8 mouse cellular contexts compared by ENCODE assay signal in the genomic region with DNA sequence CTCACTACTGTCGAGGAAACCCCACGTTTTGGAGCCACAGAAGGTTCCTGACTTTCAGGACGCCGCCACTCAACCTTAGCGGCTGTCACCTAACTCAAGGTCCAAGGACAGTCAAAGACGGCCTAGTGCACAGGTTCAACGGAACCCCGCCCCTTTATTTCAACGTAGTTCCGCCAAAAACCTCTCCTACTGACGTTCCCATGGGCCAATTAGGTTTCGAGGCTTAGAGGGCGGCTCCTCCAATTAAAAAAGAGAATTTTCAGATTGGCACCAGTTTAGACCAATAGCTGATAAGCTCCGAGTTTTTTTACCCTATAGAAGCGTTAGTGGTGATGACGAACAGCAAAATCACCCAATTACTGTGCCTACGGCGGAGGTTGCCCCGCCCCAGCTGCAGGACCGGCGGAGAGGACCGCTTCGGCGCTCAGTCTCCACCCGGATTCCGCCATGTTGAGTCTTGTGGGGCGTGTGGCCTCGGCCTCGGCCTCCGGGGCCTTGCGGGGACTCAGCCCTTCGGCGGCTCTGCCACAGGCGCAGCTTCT. TPM values are rescaled to one million over a fixed set of nuclear protein-coding genes. Genes with fewer than 3 reads are reported as not detected.
A peak's percentile ranks its signal among the peaks of the same experiment; 100 is the strongest.
DNase-seq lines count a peak whose midpoint lies in the region; ATAC-seq and TF ChIP-seq lines count a peak whose summit lies in the region.

A gene (plus strand): TSS at position 394 of the 542 bp plus-strand sequence.

- TF ChIP-seq CTCF in E14TG2a.4 (conservative IDR thresholded peaks at IDR 0.05; ENCODE audit: low read length): no peak
- no peak for TF ChIP-seq CTCF in heart, postnatal 0 days (IDR thresholded peaks at IDR 0.05; ENCODE audit: low read depth)
- no peak for TF ChIP-seq CTCF in testis, adult 2 months (IDR thresholded peaks at IDR 0.05; ENCODE audit: control insufficient read depth, insufficient read depth, insufficient replicate concordance, low read depth, low read length)

- H3K9me3 ChIP-seq in E14TG2a.4 (ENCODE audit: low read length): no peaks in the 10 kb centered on the region
- no peaks in the 10 kb centered on the region for H3K9me3 ChIP-seq in forebrain, embryonic 12.5 days
- H3K9me3 ChIP-seq in heart, postnatal 0 days (replicated peaks; ENCODE audit: control insufficient read depth, low read length): no peaks in the 10 kb centered on the region
- no peaks in the 10 kb centered on the region for H3K9me3 ChIP-seq in liver, embryonic 16.5 days (replicated peaks; ENCODE audit: control insufficient read depth, low read length)
- H3K9me3 ChIP-seq in neural tube, embryonic 13.5 days: no peaks in the 10 kb centered on the region

- peak; percentile 99 for ATAC-seq in forebrain, embryonic 12.5 days (ENCODE audit: low FRiP score)
- peak; percentile 95 for ATAC-seq in heart, postnatal 0 days (ENCODE audit: insufficient read depth, low read depth)
- peak; percentile 96 for ATAC-seq in liver, embryonic 16.5 days (ENCODE audit: low read depth)
- ATAC-seq in neural tube, embryonic 13.5 days (ENCODE audit: low read depth): peak; percentile 99

- H3K36me3 ChIP-seq in E14TG2a.4 (ENCODE audit: insufficient read depth, low read length): peaks cover 51% of the 10 kb centered on the region
- peaks cover 40% of the 10 kb centered on the region for H3K36me3 ChIP-seq in forebrain, embryonic 12.5 days (replicated peaks)
- peaks cover 32% of the 10 kb centered on the region for H3K36me3 ChIP-seq in heart, postnatal 0 days (replicated peaks; ENCODE audit: control insufficient read depth, insufficient read depth, low read length)
- H3K36me3 ChIP-seq in liver, embryonic 16.5 days (ENCODE audit: control insufficient read depth, insufficient read depth): peaks cover 32% of the 10 kb centered on the region
- H3K36me3 ChIP-seq in neural tube, embryonic 13.5 days: peaks cover 35% of the 10 kb centered on the region
- H3K36me3 ChIP-seq in testis, adult 2 months (ENCODE audit: control insufficient read depth, insufficient read depth, low read length): peaks cover 7% of the 10 kb centered on the region

- H3K9ac ChIP-seq in forebrain, embryonic 12.5 days: peak within 1 kb of the TSS; percentile 98
- peak within 1 kb of the TSS; percentile 95 for H3K9ac ChIP-seq in heart, postnatal 0 days (replicated peaks; ENCODE audit: low read depth, low read length)
- peak within 1 kb of the TSS; percentile 93 for H3K9ac ChIP-seq in liver, embryonic 16.5 days (ENCODE audit: low read depth, low read length)
- H3K9ac ChIP-seq in neural tube, embryonic 13.5 days: peak within 1 kb of the TSS; percentile 97

- H3K4me2 ChIP-seq in forebrain, embryonic 12.5 days: peak within 1 kb of the TSS; percentile 95
- H3K4me2 ChIP-seq in heart, postnatal 0 days (ENCODE audit: low read depth, low read length): peak within 1 kb of the TSS; percentile 88
- H3K4me2 ChIP-seq in liver, embryonic 16.5 days (ENCODE audit: low read depth, low read length): peak within 1 kb of the TSS; percentile 94
- H3K4me2 ChIP-seq in neural tube, embryonic 13.5 days: peak within 1 kb of the TSS; percentile 96

- TF ChIP-seq POLR2A in testis, adult 2 months (IDR thresholded peaks at IDR 0.05; ENCODE audit: control insufficient read depth, low read depth, low read length): peak; percentile 91

- no peaks in the 10 kb centered on the region for H3K27me3 ChIP-seq in E14TG2a.4 (ENCODE audit: insufficient read depth, low read length)
- no peaks in the 10 kb centered on the region for H3K27me3 ChIP-seq in forebrain, embryonic 12.5 days
- no peaks in the 10 kb centered on the region for H3K27me3 ChIP-seq in heart, postnatal 0 days (ENCODE audit: control insufficient read depth, insufficient read depth, low read length)
- no peaks in the 10 kb centered on the region for H3K27me3 ChIP-seq in liver, embryonic 16.5 days (ENCODE audit: control insufficient read depth, insufficient read depth, low read depth, low read length)
- no peaks in the 10 kb centered on the region for H3K27me3 ChIP-seq in neural tube, embryonic 13.5 days
- H3K27me3 ChIP-seq in testis, adult 2 months (ENCODE audit: control insufficient read depth, insufficient read depth, low read length): no peaks in the 10 kb centered on the region

- peak; percentile 100 for TF ChIP-seq EP300 in heart, postnatal 0 days (IDR thresholded peaks at IDR 0.05; ENCODE audit: low read depth)

- WGBS in forebrain, embryonic 12.5 days: under 1% methylated on average over 34 of the region's 34 CpGs
- WGBS in heart, postnatal 0 days: under 1% methylated on average over 34 of the region's 34 CpGs
- under 1% methylated on average over 34 of the region's 34 CpGs for WGBS in liver, embryonic 16.5 days (ENCODE audit: insufficient replicate concordance)
- WGBS in neural tube, embryonic 13.5 days: 0% methylated on average over 34 of the region's 34 CpGs

- H3K4me1 ChIP-seq in E14TG2a.4 (replicated peaks; ENCODE audit: low read depth, low read length): peaks cover 45% of the 10 kb centered on the region
- H3K4me1 ChIP-seq in forebrain, embryonic 12.5 days: peaks cover 18% of the 10 kb centered on the region
- H3K4me1 ChIP-seq in heart, postnatal 0 days (ENCODE audit: control insufficient read depth, insufficient read depth): peaks cover 11% of the 10 kb centered on the region; the same call in 1 of the 2 replicates
- H3K4me1 ChIP-seq in liver, embryonic 16.5 days (ENCODE audit: control insufficient read depth, low read depth, low read length): peaks cover 24% of the 10 kb centered on the region
- peaks cover 24% of the 10 kb centered on the region for H3K4me1 ChIP-seq in neural tube, embryonic 13.5 days (replicated peaks)
- H3K4me1 ChIP-seq in testis, adult 2 months (ENCODE audit: control insufficient read depth, insufficient read depth, low read length): no peaks in the 10 kb centered on the region; the same call in none of the 2 replicates

- DNase-seq in c-Kit-positive CD71-positive TER-119-positive erythroid progenitor cells, embryonic 14.5 days (ENCODE audit: low spot score): peak; percentile 100
- peak; percentile 99 for DNase-seq in heart, postnatal 0 days (ENCODE audit: low spot score)
- peak; percentile 97 to 98 for DNase-seq in kidney, postnatal 4 days

- peak within 1 kb of the TSS; percentile 88 for H3K27ac ChIP-seq in forebrain, embryonic 12.5 days
- peak within 1 kb of the TSS; percentile 96 for H3K27ac ChIP-seq in heart, postnatal 0 days (ENCODE audit: low read depth)
- H3K27ac ChIP-seq in liver, embryonic 16.5 days (ENCODE audit: low read length): peak within 1 kb of the TSS; percentile 86
- H3K27ac ChIP-seq in neural tube, embryonic 13.5 days (replicated peaks): peak within 1 kb of the TSS; percentile 89
- H3K27ac ChIP-seq in testis, adult 2 months (ENCODE audit: control insufficient read depth, insufficient read depth, low read depth, low read length): peak within 1 kb of the TSS; percentile 95

- peak within 1 kb of the TSS; percentile 99 for H3K4me3 ChIP-seq in E14TG2a.4 (replicated peaks; ENCODE audit: low read length)
- H3K4me3 ChIP-seq in forebrain, embryonic 12.5 days (replicated peaks): peak within 1 kb of the TSS; percentile 93
- peak within 1 kb of the TSS; percentile 75 for H3K4me3 ChIP-seq in heart, postnatal 0 days (ENCODE audit: low read depth, low read length)
- peak within 1 kb of the TSS; percentile 92 for H3K4me3 ChIP-seq in liver, embryonic 16.5 days (ENCODE audit: low read depth, low read length)
- H3K4me3 ChIP-seq in neural tube, embryonic 13.5 days: peak within 1 kb of the TSS; percentile 85
- peak within 1 kb of the TSS; percentile 98 for H3K4me3 ChIP-seq in testis, adult 2 months (ENCODE audit: control insufficient read depth, low read depth, low read length)

RNA-seq across cellular contexts. Expression of the gene that starts here (rescaled TPM):
- 2,091 and 2,135 TPM in 2 replicates for polyA plus RNA-seq in forebrain, embryonic 12.5 days (2016; fragmentation: Nextera tagmentation; extraction: Ambion mirVana)
- 19,517 and 23,614 TPM in 2 replicates for total RNA-seq in heart, postnatal 0 days (2014; rRNA removed; ENCODE audit: low replicate concordance)
- 9,758 and 9,784 TPM in 2 replicates for polyA plus RNA-seq in heart, postnatal 0 days (2015; fragmentation: Nextera tagmentation; extraction: Ambion mirVana)
- polyA plus RNA-seq in liver, embryonic 16.5 days (2015; fragmentation: Nextera tagmentation; extraction: Ambion mirVana): 1,845 and 1,875 TPM in 2 replicates
- polyA plus RNA-seq in neural tube, embryonic 13.5 days (2015; fragmentation: Nextera tagmentation; extraction: Ambion mirVana): 2,119 and 2,171 TPM in 2 replicates
- polyA plus RNA-seq in testis, adult 2 months (2012; rRNA removed): 805 and 830 TPM in 2 replicates

Comparison
In these comparisons a context has a peak if more than half of its experiments do, and no peak if none do; other contexts are left out.
1. Peak in every context shown above with its lines: DNase-seq, ATAC-seq, H3K4me3 ChIP-seq and H3K27ac ChIP-seq.